Mouse (Mus musculus) cortical plate, adult 2 months (tissue): ENCODE measurements around the gene Pars2. TPM values are rescaled to one million over a fixed set of nuclear protein-coding genes. Genes with fewer than 3 reads are reported as not detected.

Source experiments
- H3K27ac ChIP-seq: fragments of 200-500 bp; 2 replicates; pipeline ENCODE4 v1.5.1; 2012; ENCODE audit warnings: low read length, control low read depth, inconsistent platforms; ENCODE audit not compliant: insufficient read depth
- H3K4me1 ChIP-seq: fragments of 200-500 bp; 2 replicates; pipeline ENCODE4 v1.6.1; 2011; ENCODE audit warnings: low read length; ENCODE audit not compliant: control insufficient read depth, insufficient read depth
- H3K4me3 ChIP-seq: fragments of 200-500 bp; 2 replicates; pipeline ENCODE4 v1.5.1; 2011; ENCODE audit warnings: mild to moderate bottlenecking, low read length, control low read depth; ENCODE audit not compliant: insufficient read depth
- CTCF ChIP-seq: fragments of 200-500 bp; IDR thresholded peaks from 2 replicates; pipeline ENCODE4 v1.5.1; 2011; ENCODE audit warnings: mild to moderate bottlenecking, control low read depth, low read length; ENCODE audit not compliant: insufficient read depth; ENCODE audit errors: extremely low read depth
- POLR2A ChIP-seq: fragments of 200-500 bp; IDR thresholded peaks from 2 replicates; pipeline ENCODE4 v1.6.1; 2011; ENCODE audit warnings: mild to moderate bottlenecking, low read length, control low read depth; ENCODE audit not compliant: insufficient read depth; ENCODE audit errors: extremely low read depth
- polyA plus RNA-seq: library from polyadenylated mRNA; depleted of rRNA; stranded (reverse); fragments of >200 nt; gene quantifications from 2 replicates; pipeline ENCODE4 v1.2.3, GENCODE M21; 2012; rRNA removed

Pars2 gene
- polyA plus RNA-seq, 1 experiment, result 10.4 TPM

DNA sequence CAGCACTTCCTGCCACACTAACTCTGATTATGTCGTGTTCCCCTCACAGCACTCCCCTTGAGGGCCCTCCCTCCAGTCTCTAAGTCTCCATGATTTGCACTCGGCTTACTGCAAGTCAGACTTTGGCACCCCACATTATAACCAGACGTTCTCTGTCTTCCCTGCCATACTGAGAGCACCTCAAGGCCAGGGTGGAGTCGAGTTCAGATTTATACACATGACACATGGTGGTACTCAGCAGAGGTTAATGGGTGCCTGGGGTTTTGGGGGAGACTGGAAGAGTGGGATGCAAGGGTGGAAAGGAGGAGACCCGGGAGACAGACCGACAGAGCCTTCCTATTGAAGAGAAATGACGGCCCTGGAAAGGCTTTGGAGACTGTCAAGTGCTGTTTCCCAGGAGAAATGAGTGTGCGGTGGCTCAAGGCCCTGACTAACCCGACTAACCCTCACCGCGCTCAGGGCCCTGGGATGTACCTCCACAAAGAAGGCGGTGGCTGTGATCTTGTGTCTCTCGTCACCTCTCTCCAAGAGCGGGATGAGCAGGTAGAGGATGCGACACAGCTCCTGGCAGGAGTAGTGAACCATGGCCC, 43.1 kb downstream of the Pars2 start:
- H3K4me1 ChIP-seq, result no peaks in the 10 kb centered on the region
- H3K27ac ChIP-seq, result no peak overlapping the region
- no peak for TF ChIP-seq CTCF
- TF ChIP-seq POLR2A, result no peak
- H3K4me3 ChIP-seq, result no peak overlapping the region

DNA sequence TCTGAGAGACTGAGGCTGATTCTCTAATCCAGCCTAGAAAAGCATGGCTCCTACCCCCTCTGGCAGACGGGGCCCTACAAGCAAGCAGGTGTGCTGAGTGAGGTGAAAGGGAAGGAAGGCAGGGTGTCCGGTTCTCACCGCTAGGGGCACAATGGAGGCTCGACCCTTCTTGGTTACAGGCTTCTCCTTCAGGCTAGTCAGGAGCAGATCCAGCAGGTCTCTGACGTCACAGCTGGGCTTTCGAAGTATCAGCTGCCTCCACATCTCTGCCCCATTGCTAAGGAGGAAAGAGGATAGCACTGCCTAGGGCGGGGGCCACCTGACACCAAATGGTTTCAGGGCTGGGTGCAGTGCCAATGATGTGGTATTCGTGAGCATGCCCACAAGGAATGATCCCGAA, 49.1 kb downstream of the Pars2 start:
- H3K4me3 ChIP-seq, result no peak overlapping the region
- TF ChIP-seq CTCF, result peak; percentile 42
- TF ChIP-seq POLR2A, result no peak
- peaks cover 15% of the 10 kb centered on the region for H3K4me1 ChIP-seq
- H3K27ac ChIP-seq, result no peak overlapping the region

- Histone ChIP-seq H3K27ac (peak overlapping the region; percentile 38), H3K4me3 (no peak overlapping the region), H3K4me1 (peaks cover 15% of the 10 kb centered on the region)
- TF ChIP-seq CTCF, result no peak
- TF ChIP-seq POLR2A, result no peak
Measured at GRCm38 (mm10) chr4:106700798-106701197, 49.9 kb downstream of the Pars2 start.

DNA sequence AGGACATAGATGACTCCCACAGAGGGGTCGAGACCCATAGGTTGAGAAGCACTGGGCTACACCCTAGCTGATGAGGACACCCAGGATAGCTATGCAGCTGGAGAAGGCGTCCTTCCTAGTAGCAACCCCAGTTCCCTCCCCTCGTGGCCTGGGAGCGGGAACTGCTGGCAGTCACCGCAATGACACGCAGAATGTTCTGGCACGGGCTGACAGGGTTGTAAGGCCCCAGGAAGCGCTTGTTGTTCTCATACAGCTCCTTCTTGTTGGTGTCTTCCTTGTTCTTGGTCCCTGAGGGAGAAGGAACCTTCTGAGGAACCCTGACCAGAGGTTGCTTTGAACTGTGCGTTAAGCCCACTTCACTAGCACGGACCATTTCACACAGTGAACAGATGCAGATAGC, 53.1 kb downstream of the Pars2 start:
- TF ChIP-seq POLR2A, result no peak
- no peak for TF ChIP-seq CTCF
- Histone ChIP-seq H3K4me3 (no peak overlapping the region), H3K4me1 (peaks cover 15% of the 10 kb centered on the region), H3K27ac (0 out of 2 replicates have a peak overlapping the region, but pooled peaks have one; percentile 12)

DNA sequence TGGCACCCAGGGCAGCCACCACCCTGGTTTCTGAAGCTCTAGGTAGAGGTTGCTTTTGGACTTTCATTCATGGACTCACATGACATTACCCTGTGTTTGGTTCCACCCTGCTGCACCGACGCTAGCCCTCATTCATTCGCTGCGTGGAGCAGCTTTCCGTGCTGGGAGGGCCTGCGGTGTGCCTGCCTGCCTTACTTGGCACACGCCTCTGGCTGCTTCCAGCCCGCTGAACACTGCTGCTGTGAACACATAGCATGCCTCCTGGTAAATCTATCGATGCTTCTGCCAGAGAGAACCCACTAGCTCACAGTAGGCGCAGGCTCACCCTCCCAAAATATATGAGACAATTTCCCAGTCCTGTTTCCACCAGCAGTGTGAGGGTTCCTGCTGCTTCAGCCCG, 53.5 kb downstream of the Pars2 start:
- Histone ChIP-seq H3K4me3 (no peak overlapping the region), H3K4me1 (peaks cover 15% of the 10 kb centered on the region), H3K27ac (0 out of 2 replicates have a peak overlapping the region, but pooled peaks have one; percentile 12)
- TF ChIP-seq POLR2A, result peak; percentile 72; the same call in 1 of the 2 replicates
- no peak for TF ChIP-seq CTCF

Other genes starting within 250 kb of the Pars2 start
- 1.7 and 2.2 TPM in 2 replicates for gene Pcsk9, start 186.7 kb upstream of the Pars2 start, polyA plus RNA-seq
- not detected in 2 replicates for gene Bsnd, start 158.8 kb upstream of the Pars2 start, polyA plus RNA-seq
- gene Dhcr24, start 90.0 kb upstream of the Pars2 start, polyA plus RNA-seq, result 95.3 and 97.6 TPM in 2 replicates
- gene Lexm, start 33.8 kb upstream of the Pars2 start, polyA plus RNA-seq, result 0.08 and 0.11 TPM in 2 replicates
- 1.3 and 1.9 TPM in 2 replicates for gene Ttc22, start 28.6 kb upstream of the Pars2 start, polyA plus RNA-seq
- 112 and 118 TPM in 2 replicates for gene Ttc4, start 27.9 kb downstream of the Pars2 start, polyA plus RNA-seq
- 9.5 and 9.7 TPM in 2 replicates for gene Mroh7, start 79.9 kb downstream of the Pars2 start, polyA plus RNA-seq
- 0.06 TPM in 1 of 2 replicates, not detected in the other for gene Fam151a, start 82.8 kb downstream of the Pars2 start, polyA plus RNA-seq
- gene Acot11, start 153.9 kb downstream of the Pars2 start, polyA plus RNA-seq, result 21.9 and 23.9 TPM in 2 replicates